Mouse (Mus musculus): Measurements from ENCODE around the gene Prkca.

DNA sequence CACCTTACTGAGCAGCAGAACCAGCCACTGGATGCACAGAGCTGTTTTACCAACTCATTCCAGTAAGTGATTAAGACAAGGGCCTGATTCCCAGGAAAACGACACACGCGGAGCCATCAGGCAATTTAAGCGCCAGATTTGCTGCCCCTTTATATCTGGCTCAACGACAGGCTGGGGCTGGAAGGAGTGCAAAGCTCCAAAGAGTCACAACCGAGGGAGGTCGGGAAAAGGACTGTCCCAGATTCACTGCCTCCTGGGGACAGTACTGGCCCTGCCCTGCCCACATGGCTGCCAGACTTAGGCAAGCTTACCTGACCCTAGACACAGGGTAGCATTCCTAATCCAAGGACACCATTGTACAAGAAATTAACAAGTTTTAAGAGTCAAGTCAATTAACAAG is 69.7 kb downstream of the Prkca start:
- no peak for TF ChIP-seq CTCF (IDR thresholded peaks at IDR 0.05; ENCODE audit: low read depth)
- no peak for TF ChIP-seq EP300 (IDR thresholded peaks at IDR 0.05; ENCODE audit: low read depth)
